Mouse (Mus musculus): ENCODE data around the gene Lck.

DNA sequence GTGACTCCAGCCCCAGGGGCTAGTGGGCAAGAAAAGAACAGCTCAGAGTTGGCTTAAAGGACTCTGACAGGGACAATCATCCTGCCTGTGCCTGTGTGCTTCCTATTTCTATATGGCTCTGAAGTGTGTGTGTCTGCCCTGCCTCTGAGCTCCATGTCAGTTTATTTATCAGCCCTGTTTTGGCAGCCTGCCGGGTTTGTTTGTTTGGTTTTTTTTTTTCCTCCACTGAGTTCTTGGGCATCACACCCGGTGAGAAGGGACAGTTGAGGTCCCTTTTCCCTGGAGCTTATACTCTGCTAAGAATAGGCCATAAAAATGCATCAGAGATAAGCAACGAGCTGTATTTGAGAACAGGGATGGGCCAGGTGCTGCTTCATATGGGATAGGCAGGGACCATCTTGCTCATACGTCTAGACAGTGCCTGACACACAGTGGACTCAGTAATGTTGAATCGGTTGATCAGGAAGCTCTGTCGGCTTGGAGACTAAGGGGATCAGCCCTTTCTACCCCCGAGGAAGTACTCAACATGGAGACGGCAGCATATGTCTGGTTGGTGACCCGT lies 71.0 kb downstream of the Lck start:
- TF ChIP-seq CTCF (conservative IDR thresholded peaks at IDR 0.05; ENCODE audit: insufficient read depth, insufficient read length, low read depth, low read length) = no peak
- TF ChIP-seq POLR2A (IDR thresholded peaks at IDR 0.05; ENCODE audit: low read depth, low read length) = no peak
